Mouse (Mus musculus) hematopoietic stem cell, adult 5-6 weeks (primary cell): ENCODE measurements at regions not wholly inside any gene's neighbourhood (a gene's known extent, or its start where the extent isn't known, plus 50 kb on each side); places are given as distances from the start of the nearest gene placed in this dataset.

Source experiments
- ATAC-seq, 2 experiments: fragments of 125-278 bp in 1 of 2; replicated peaks in 1 of 2; 2 replicates each; pipeline ENCODE4 v1.8.0; 2016 to 2017; ENCODE audit warnings: inconsistent platforms in 2 of 2, mild to moderate bottlenecking in 2 of 2, moderate number of reproducible peaks in 2 of 2, low read depth in 1 of 2, moderate TSS enrichment in 1 of 2; ENCODE audit not compliant: low FRiP score in 2 of 2, poor library complexity in 2 of 2, severe bottlenecking in 2 of 2, insufficient read depth in 1 of 2, low TSS enrichment in 1 of 2

DNA sequence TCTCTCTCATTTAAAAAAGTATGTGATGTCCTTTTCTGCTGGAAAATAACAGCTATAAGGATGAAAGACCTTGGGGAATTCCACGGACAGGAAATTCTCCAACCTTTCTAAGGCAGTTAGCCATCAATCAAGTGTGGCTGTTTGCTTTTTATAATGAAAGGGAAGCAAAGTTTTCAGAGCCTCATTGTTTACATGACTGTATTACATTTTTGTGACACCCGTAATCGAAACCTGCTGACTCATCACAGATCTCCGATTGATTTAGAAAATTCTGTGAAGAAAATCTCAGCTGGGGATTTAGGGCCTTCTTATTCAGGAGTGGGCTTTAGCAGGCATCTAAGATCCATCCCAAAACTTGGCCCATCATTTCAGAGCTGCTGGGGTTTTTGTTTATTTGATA, 72.4 kb upstream of the Mpp6 start:
- no peak for ATAC-seq

DNA sequence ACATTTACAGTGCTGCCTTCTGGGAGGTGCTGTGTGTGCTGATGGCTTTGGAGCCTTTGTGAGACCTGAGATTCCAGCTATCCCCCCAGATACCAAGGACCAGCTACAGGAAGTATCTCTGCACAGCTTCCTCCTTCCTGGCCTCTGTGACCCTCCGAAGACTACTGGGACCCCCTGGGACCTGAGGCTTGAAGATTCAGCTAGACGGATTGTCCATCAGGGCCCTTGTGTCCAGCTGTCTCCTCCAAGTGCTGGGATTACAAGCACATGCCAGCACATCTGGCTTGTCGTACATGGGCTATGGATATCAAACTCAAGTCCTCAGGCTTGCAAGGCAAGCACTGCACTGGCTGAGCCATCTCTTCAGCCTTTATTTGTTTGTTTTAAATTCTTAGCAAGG, 71.7 kb upstream of the Mpp6 start:
- no peak for ATAC-seq

DNA sequence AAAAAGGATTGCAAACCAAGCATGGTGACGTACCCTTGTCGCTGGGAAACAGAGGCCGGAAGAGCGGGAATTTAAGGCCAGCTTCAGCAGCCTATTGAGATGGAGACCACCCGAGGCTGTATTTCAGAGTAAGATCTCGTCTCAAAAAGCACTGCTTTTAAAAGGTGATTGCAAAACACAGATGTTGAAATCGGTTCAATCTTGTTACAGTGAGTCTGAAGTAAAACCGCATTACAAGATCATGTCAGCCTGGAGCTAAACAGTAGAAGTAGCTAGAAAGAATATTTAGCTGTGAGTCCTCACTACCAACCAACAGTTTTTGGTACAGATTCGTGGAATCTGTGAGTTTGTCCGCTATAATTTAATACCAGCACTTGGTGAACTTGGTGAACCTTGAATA, 69.0 kb upstream of the Mpp6 start:
- no peak for ATAC-seq

DNA sequence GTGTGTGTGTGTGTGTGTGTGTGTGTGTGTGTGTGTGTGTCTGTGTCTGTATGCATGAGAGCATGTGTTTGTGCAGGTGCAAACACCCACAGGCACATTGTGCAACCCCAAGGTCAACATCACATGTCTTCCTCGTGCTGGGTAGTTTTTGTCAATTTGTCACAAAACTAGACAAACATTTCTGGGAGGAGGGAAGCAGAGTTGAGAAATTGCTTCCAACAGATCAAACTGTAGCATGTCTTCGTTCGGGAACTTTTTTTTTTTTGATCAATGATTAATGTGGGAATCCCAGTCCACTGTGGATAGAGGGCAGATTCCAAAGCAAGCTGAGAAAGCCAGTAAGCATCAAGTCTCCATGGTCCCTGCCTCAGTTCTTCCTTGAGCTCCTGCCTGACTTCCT, 67.9 kb upstream of the Mpp6 start:
- no peak for ATAC-seq

DNA sequence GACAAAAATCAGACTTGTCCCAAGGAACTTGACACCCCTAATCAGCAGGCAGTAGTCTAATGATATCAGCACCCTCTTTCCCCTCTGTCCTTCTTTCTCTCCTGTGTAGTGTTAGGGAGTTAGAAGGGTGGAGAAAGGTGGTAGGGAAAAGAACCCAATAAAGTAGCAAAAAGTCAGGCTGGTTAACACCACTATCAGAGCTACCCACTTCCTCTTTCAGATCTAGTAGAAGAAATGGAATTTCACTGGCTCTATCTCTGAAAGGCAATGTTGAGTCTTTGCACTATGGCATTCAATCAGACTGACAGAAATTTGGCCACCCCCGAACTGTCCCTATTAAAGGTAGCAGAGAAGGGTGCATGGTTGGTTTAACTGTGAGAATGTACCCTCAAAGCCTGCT, 65.9 kb upstream of the Mpp6 start:
- ATAC-seq: 0 out of 4 replicates have a peak, but pooled peaks of 1 of the 2 experiments have one; percentile 17

DNA sequence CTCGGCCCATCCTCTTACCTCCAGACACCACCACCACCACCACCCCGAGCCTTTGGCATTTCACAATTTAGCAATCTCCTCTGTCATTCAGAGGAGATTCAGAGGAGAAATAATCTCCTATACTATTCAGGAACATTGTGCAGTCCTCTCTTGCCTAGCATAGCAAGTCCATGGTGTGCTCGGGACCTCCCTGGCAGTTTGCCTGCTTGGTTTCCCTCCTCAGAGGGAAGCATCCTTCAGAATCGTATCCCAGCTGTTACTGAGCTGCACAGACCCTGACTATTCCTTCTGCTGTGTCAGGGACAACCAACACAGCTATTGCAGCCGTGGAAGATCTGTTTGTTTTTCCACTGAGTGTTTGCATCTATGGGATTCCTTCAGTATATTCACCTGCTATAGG, 63.3 kb upstream of the Mpp6 start:
- no peak for ATAC-seq

DNA sequence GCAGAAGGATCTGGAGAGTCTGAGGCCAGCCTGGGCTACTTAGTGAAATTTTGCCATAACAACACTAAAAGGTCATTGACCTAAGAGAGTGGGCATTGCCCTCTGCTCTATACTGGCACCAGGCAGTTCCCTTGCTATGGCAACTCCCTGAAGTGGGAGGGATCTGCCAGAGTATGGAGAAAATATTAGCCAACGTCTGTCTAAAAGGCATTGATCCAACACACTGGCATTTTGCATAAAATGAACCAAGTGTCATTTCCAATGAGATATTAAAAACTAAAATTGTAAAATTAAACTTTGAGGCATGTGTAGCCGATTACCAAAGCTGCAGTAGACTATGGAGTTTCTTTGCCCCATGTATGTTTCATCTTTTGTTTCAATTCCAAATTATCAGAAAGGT, 57.6 kb upstream of the Mpp6 start:
- ATAC-seq: no peak

DNA sequence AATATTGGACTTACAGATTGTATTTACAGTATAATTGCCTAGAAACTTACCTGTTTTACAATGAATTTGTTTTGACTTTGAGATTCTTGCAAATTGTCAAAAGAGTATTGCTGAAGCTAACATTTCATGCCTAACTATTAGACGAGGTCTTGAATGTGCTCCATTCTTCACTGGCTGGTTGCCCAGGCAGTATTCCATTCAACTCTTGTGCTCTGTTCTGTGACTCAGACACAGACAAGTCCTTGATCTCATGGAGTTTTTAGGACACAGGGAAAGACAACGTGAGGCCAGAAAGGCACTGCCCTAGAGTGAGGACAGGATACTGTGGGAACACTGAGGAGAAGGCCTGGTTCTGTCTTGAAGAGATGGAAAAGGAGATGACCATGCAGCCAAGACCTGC, 57.0 kb upstream of the Mpp6 start:
- ATAC-seq: no peak

DNA sequence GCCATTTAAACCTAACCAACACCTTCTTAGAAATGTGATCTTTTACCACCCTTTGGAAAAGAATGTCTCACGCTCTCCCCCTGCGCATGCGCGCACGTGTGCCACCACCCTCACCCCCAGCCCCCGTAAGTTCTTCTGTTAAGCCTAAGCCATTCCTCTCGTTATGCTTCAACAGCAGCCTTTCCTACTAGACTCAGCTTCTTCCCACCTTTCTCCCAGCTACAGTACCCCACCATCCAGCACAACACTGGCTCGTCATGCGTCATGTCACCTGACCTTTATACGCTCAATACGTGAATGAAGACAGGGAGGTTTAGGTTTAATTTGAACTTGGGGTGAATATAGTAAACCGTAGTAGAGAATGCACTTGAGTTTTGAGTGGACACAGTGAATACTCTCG, 55.8 kb upstream of the Mpp6 start:
- no peak for ATAC-seq

DNA sequence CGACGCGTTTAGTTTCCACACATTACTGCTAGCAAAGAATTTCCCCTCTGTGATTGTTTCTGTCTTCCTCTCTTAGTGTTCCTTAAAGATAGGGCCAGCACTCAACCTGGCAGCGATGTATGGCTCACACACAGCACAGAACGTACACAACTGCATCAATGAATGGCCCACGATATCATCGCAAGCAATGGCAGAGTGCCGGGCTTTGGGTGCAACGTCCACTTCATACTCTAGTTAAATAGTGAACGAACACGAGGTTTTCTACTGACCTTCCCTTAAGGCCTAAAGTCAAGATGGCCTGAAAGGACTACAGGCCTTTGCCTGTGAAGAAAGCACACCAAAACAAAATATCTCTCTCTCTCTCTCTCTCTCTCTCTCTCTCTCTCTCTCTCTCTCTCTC, 51.4 kb upstream of the Mpp6 start:
- no peak for ATAC-seq

DNA sequence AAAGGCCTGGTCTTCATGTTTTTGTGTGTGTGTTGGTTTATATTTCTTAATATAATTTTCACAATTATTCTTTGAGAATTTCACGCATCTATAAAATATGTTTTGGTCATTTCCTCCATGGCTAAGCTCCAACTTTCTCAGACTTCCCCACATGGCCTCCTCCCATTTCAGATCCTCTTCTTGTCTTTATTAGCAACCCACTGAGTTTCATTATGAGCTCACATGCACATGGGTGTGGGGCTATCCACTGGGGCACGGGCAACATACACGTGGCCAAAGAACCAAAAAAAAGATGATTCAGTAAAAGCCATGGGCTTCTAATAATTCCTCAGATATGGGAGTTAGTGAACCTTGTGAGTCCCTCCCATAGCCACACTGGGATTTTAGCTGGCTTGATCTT, 50.1 kb upstream of the Mpp6 start:
- ATAC-seq: no peak
